Mouse (Mus musculus): ENCODE measurements at regions not wholly inside any gene's neighbourhood (a gene's known extent, or its start where the extent isn't known, plus 50 kb on each side); places are given as distances from the start of the nearest gene placed in this dataset.
"Not testable (repeated sequence)": the region's sequence is repeated elsewhere in the genome, so short reads cannot be mapped to it uniquely, and the experiment has no call there.

GRCm38 (mm10) chr6:6387571-6387970 is 170.6 kb upstream of the Slc25a13 start:
- DNase-seq = no peak

DNA sequence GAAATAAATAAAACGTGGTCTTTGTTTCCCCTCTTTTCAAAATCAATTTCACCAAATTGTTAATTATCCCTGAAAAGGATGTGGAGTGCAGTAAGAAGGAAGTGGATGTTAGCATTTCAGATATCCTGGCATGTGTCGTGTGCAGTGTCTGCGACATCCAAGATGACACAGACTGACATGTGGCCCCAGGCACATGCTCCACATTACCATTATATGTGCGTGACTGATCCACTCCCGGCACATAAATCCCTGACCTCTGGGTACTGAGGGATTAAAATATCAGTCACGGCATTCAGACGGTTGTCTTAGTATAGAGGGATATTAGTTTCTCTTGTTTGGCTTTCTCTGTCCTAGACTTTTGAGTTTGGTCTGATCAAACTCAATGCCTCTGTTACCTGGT is 168.0 kb upstream of the Slc25a13 start:
- DNase-seq = no peak

DNA sequence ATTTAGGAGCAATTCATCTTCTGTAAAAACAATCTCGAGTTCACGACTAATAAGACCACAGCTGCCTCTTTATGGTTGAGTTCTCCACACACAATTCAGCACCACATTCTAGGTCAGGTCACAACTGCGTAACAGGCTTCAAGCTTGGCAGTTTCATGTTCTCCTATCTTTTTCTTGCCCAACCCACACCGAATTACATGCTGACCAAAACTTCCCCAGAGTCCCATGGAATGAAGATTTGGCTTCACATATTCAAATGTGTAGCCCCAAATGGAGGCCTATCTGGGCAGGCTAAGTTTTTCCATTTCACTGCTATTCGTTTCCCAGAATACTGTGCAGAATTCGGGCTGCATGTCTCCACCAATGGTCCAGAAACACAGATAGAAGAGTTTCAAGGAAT is 167.5 kb upstream of the Slc25a13 start:
- no peak for DNase-seq

DNA sequence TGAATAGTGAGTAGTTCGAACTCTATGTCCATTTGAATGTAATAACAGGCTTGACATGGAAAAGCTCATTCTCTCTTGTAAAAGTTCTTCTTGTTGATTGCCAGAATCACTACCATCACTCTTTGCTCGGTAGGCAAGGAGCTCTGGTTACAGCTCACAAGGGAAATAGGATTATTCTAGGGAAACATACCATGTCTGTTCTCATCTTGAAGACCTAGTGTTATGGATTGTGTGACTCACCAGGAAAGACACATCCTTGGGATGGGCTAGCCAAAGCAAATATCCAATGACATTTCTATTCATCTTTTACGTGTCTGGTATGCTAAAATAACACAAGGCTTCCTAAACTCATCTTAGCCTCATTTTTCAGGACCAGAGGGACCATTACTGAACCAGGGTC is 155.4 kb upstream of the Slc25a13 start:
- DNase-seq = no peak

DNA sequence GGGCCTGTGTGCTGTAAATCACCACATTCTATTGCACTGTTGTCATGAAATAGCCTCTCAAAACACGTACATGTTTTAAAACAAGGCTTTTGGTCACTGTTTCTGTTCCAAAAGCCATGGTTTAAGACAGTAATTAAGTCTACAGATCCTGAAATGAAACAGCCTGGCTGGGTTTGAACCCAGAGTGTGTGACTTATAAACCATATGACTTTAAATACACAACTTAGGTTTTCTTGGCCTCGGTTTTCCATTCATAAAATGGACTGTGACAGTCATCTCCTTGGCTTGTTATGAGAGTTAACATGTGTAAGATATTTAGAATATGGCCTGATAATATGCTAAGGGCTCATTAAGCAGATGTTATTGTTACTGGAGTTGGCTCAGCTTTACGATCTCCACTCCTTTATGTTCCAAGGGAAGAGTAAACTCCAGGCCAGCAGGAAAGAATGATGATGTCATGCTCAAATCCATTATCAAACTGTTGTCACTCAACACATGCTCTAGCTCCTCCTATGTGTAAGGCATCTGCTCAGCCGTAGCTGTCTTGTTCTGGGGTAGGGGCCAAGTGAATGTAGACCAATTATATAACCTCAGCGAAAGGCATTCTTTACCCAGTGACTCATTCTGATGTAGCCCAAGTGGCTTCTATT is 154.6 kb upstream of the Slc25a13 start:
- no peak for DNase-seq

GRCm38 (mm10) chr6:6364037-6364436 is 147.1 kb upstream of the Slc25a13 start:
- DNase-seq = no peak

DNA sequence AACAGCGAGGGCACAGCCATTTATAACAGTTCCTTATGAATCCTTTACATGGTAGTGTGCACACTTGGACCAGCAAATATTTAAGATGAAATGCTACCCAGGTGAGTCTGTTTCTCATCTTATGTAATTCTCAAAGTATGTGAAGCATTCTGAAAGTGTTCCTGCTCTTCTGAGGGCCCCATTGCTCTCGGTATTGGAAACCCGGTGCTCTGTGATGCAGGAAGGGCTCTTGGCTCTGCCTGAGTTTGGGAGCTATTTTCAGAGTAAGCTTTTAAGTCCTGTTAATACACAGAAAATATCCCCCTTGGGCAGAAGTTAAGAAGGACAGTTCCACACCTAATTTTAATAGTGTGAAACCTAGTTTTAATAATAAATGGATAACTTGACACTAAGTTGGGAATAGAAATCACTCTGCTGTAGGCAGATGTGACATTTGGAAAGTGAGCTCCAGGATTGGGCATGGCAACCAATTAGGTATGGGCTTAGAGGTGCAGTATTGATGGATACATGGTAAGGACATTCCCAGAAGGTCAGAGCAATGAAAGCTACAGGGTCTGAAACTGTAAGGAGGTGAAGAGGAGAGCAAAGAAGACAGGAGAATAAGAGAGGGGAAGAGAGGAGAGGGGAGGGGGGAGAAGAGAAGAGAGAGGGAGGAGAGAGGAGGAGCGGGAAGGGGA is 145.8 kb upstream of the Slc25a13 start:
- no peak for DNase-seq

DNA sequence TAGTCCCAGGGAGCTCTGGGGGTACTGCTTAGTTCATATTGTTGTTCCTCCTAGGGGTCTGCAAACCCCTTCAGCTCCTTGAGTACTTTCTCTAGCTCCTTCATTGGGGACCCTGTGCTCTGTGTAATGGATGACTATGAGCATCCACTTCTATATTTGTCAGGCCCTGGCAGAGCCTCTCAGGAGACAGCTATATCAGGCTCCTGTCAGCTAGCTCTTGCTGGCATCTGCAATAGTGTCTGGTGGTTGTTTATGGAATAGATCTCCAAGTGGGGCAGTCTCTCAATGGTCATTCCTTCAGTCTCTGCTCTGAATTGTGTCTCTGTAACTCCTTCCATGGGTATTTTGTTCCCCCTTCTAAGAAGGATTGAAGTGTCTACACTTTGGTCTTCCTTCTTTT is 144.2 kb upstream of the Slc25a13 start:
- DNase-seq = not testable (repeated sequence)

DNA sequence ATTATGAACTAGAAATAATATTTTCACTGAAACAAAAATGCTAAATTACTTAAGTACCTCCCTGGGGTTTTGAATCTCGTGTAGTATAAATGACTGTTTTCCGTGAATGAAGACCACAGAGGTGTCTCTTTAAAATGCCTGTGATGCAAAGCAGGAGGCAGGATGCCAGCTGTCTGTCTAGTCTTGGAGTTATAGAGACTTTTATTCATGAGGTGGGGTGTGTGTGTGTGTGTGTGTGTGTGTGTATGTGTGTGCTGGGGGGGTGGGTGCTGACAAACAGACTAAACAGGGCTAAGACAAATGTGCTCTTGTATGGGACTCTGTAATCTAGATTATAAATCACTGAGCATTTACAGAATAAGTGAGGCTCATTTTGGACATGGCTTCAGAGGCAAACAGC is 140.5 kb upstream of the Slc25a13 start:
- no peak for DNase-seq

- no peak for DNase-seq
Measured at GRCm38 (mm10) chr6:6356967-6357366, 140.0 kb upstream of the Slc25a13 start.

DNA sequence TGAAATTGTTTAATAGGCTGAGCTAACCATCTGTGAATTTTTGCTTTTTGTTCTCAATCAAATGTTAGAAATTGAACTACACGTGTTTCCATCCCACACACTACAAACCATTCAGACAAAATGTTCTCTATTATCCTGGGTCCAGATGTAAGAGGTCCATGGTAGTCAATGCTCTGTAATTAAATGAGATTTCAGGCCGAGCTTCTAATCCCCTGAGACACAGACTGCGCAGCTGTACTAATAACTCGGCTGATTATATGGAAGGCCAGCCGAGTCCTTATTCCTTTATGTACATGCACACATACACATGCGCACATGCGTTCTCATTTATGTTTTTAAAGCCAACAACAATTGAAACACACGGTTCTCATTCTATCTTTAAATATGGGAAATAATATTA is 118.3 kb upstream of the Slc25a13 start:
- DNase-seq = no peak

DNA sequence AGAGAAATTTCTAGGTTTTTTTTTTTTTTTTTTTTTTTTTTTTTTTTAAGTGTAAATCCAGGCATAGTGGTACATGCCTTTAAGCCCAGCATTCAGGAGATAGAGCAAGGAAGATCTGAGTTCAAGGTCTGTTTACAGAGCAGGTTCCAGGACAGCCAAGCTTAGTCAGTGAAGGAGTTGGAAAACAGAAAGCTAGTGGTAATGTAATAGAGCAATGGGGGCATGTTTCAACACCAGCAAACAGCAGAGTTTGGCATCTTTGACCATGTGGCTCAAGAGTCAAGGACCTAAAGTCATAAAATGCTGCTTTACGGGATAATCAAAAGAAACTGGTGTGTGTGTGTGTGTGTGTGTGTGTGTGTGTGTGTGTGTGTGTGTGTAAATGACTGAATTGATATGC is 113.3 kb upstream of the Slc25a13 start:
- DNase-seq = no peak

DNA sequence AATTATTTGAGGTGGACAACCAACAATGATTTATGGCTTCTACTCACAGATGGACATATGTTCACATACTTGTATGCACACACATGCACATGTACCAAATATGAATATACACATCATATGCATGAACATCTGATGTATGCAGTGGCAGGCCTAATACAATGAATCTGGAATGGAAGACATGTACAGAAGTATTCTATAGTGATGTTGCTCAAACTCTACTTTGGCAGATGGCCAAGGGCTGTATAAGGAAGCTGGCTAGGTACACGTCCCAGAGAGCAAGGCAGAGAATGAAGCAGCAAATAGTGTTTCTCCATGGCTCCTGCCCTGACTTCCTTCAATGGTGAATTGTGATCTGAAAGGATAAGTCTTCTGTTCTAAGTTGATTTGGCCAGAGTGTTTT is 108.5 kb upstream of the Slc25a13 start:
- DNase-seq = no peak

GRCm38 (mm10) chr6:6316725-6317124 is 99.8 kb upstream of the Slc25a13 start:
- DNase-seq = no peak

DNA sequence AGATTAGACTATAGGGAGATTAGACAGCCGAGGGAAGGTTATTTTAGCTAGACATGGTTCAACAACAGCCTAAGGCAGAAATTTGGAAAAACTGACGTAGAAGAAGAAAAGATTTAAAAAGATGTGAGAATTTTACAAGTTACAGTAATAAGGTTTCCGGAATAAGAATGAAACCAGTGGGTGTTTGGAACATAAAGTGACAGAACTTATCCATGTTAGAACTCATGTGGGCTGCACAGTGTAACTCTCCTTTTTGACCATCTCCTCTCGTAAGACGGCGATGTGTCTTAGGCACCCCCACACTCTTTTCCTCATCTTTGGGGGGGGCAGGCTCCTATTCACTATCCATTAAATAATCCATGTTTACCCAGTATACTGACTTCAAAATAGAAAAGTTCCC is 96.2 kb upstream of the Slc25a13 start:
- no peak for DNase-seq

- no peak for DNase-seq
Measured at GRCm38 (mm10) chr6:6310213-6310612, 93.2 kb upstream of the Slc25a13 start.

DNA sequence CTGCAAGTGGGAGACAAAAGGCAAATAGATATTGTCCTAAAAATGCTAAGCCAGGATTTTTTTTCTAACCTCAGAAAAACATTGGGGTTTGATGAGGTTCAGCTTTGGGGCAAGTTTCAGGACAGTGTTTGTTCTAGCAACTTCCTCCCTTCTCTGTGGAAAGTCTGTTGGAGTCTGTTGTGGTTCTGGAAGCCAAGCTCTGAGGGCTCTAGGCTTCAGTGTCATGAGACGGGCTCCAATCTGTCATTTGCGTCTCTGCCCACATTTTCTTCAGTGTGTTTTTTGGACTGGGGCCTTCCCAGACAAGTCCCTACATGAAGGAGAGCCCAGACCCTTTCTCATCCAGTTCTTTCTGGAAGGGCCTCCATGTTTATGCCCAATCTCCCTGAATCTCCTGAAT is 90.6 kb upstream of the Slc25a13 start:
- DNase-seq = no peak

- no peak for DNase-seq
Measured at GRCm38 (mm10) chr6:6303767-6304166, 86.8 kb upstream of the Slc25a13 start.

GRCm38 (mm10) chr6:6301001-6301510 is 84.1 kb upstream of the Slc25a13 start:
- DNase-seq = no peak

- DNase-seq = no peak
Measured at GRCm38 (mm10) chr6:6298867-6299852, 82.2 kb upstream of the Slc25a13 start.

GRCm38 (mm10) chr6:6295551-6295950 is 78.6 kb upstream of the Slc25a13 start:
- not testable (repeated sequence) for DNase-seq

- no peak for DNase-seq
Measured at GRCm38 (mm10) chr6:6291781-6292180, 74.8 kb upstream of the Slc25a13 start.

DNA sequence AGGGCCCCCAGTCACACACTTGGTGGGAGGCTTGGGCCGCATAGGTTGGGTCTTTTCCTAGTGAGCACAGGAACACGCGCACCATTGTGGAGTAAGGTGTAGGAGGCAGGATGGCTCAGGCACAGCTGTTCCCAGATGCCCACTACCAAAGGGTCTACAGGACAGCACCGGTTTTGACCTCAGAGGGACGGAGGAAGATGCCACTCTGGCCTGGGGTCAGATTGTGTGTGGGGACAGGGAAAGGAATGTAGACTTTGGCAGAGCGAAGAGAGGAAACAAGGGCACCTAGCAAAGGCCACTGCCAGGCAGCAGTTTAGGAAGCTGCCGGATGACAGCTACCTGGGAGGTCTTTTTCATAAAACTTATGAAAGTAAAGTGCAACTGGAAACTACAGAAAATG is 73.5 kb upstream of the Slc25a13 start:
- DNase-seq = no peak

Measured in kidney, postnatal 4 days (tissue).